Mouse (Mus musculus) hindbrain, embryonic 15.5 days (tissue): ENCODE results near the gene Fsip1. TPM values are rescaled to one million over a fixed set of nuclear protein-coding genes. Genes with fewer than 3 reads are reported as not detected.

Source experiments
- ATAC-seq: fragments of 200-750 bp; cut with Nextera tagmentation; 2 replicates; pipeline ENCODE4 v1.8.0; 2017; ENCODE audit warnings: low read depth, moderate number of reproducible peaks, moderate TSS enrichment; ENCODE audit not compliant: low FRiP score
- H3K27ac ChIP-seq: fragments of 300-500 bp; sonication (generic); replicated peaks from 2 replicates; pipeline ENCODE4 v1.5.1; 2015; ENCODE audit warnings: mild to moderate bottlenecking, inconsistent platforms
- H3K27me3 ChIP-seq: fragments of 300-500 bp; sonication (generic); 2 replicates; pipeline ENCODE4 v1.6.1; 2015; ENCODE audit warnings: control low read depth, inconsistent platforms
- H3K36me3 ChIP-seq: fragments of 300-500 bp; sonication (generic); 2 replicates; pipeline ENCODE4 v1.6.1; 2015; ENCODE audit warnings: control low read depth, inconsistent platforms
- H3K4me1 ChIP-seq: fragments of 300-500 bp; sonication (generic); replicated peaks from 2 replicates; pipeline ENCODE4 v1.6.1; 2015; ENCODE audit warnings: control low read depth, inconsistent platforms
- H3K4me2 ChIP-seq: fragments of 300-500 bp; sonication (generic); 2 replicates; pipeline ENCODE4 v1.6.1; 2015; ENCODE audit warnings: moderate library complexity, mild to moderate bottlenecking, inconsistent platforms
- H3K4me3 ChIP-seq: fragments of 300-500 bp; sonication (generic); 2 replicates; pipeline ENCODE4 v1.5.1; 2015; ENCODE audit warnings: mild to moderate bottlenecking, inconsistent platforms
- H3K9ac ChIP-seq: fragments of 300-500 bp; sonication (generic); 2 replicates; pipeline ENCODE4 v1.6.1; 2015; ENCODE audit warnings: inconsistent platforms
- H3K9me3 ChIP-seq: fragments of 300-500 bp; sonication (generic); 2 replicates; pipeline ENCODE4 v1.6.1; 2016; ENCODE audit warnings: control low read depth, inconsistent platforms
- WGBS: fragments of 180-500 bp; shearing (Covaris S2); methylation state at CpG from one replicate; pipeline ENCODE4 v1.1.7; 2015; 5-methylcytosine and 5-hydroxymethylcytosine counted together
- polyA plus RNA-seq: library from polyadenylated mRNA; unstranded; fragments of >200 nt; fragmentation: Nextera tagmentation; extraction: Ambion mirVana; gene quantifications from 2 replicates; pipeline ENCODE4 v1.2.1, GENCODE M21; 2015

Fsip1 gene
- polyA plus RNA-seq, 1 experiment from 2014 or later = 3.4 TPM

- no peak overlapping the region for H3K9ac ChIP-seq
- no peaks in the 10 kb centered on the region for H3K9me3 ChIP-seq
- H3K27me3 ChIP-seq = no peaks in the 10 kb centered on the region
- H3K36me3 ChIP-seq = no peaks in the 10 kb centered on the region
- H3K4me1 ChIP-seq = no peaks in the 10 kb centered on the region
- no peak overlapping the region for H3K4me3 ChIP-seq
- H3K4me2 ChIP-seq = no peak overlapping the region
- 92% methylated on average over 2 of the region's 2 CpGs for WGBS
- H3K27ac ChIP-seq = no peak overlapping the region
- ATAC-seq = no peak
Observed at GRCm38 (mm10) chr2:118137776-118138175, 119.0 kb downstream of the Fsip1 start.

DNA sequence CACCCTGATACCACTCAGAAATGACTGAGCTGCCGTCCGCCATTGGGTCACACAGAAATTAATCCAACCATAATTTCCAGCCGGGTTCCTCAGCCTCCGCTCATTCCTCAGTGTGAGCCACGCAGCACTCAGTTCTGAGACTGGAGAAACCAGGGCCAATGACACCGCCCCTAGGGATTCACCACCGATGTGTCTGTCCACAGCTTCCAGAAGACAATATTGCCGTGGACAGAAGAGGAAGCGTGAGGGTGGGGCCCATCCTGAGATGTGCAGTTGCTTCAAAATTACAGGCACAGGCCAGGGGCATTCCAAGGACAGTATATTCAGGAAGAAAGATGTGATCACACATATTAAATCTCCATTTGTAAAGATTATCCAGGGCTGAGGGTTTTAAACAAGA lies 119.7 kb downstream of the Fsip1 start:
- H3K36me3 ChIP-seq = no peaks in the 10 kb centered on the region
- no peak overlapping the region for H3K9ac ChIP-seq
- no peak for ATAC-seq
- no peak overlapping the region for H3K4me3 ChIP-seq
- H3K4me1 ChIP-seq = no peaks in the 10 kb centered on the region
- 86% methylated on average over 9 of the region's 9 CpGs for WGBS
- H3K27ac ChIP-seq = no peak overlapping the region
- H3K27me3 ChIP-seq = no peaks in the 10 kb centered on the region
- no peak overlapping the region for H3K4me2 ChIP-seq
- no peaks in the 10 kb centered on the region for H3K9me3 ChIP-seq

DNA sequence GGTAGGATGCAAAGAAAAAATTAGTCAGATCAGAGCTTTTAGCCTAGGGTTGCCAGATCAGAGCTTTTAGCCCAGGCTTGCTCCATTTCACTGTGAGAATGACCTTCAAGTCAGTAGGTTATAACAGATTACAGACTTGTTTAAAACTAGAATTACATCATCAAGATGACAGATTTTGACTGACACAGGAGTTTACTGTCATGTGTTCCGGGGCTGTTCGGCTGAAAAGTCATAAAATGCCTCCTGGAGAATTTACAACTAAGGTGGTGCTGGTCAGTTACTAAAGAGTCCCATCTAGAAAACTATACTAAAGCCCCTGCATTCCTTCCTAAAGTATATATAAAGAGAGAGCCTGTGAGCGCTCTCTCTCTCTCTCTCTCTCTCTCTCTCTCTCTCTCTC lies 128.5 kb downstream of the Fsip1 start:
- ATAC-seq = no peak
- WGBS = 79% methylated on average over 3 of the region's 3 CpGs
- Histone ChIP-seq H3K4me3 (no peak overlapping the region), H3K9ac (no peak overlapping the region), H3K36me3 (no peaks in the 10 kb centered on the region), H3K27ac (no peak overlapping the region), H3K4me1 (no peaks in the 10 kb centered on the region), H3K9me3 (no peaks in the 10 kb centered on the region), H3K27me3 (no peaks in the 10 kb centered on the region), H3K4me2 (no peak overlapping the region)

DNA sequence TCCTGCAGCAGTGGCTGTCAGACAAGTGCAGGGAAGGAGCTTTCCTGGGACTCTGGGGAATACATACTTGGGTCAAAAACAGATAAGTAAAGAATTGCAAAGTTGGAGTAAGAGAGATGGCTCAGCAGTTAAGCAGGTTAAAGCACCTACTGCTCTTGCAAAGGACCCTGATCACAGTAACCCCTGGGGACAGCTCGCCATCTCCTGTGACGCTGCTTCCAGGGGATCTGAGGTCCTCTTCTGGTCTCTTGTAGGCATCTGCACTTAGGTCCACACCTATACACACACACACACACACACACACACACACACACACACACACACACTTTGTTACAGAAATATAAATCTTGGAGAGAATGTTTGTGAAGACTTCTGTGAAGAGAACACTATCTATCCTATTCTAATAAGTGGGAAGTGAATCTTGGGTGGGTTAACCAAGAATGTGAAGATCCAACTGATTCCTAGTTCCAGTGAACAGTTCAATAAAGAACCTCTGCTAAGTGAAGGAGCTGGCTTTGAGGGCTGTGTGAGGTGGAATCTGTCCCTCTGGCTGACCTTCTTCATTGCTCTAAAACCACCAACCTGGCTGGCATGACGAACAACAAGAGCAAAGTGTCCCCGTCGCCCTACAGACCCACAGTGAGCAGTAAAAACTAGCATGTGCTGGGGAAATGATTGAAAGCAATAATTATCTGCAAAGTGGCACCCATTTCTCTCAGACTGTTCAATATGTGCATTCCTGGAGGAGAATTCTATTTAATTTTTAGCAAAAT lies 129.1 kb downstream of the Fsip1 start:
- Histone ChIP-seq H3K9ac (no peak overlapping the region), H3K9me3 (no peaks in the 10 kb centered on the region), H3K27me3 (no peaks in the 10 kb centered on the region), H3K4me1 (no peaks in the 10 kb centered on the region), H3K27ac (no peak overlapping the region), H3K36me3 (no peaks in the 10 kb centered on the region), H3K4me3 (no peak overlapping the region), H3K4me2 (no peak overlapping the region)
- WGBS = 89% methylated on average over 5 of the region's 5 CpGs
- no peak for ATAC-seq

- no peak overlapping the region for H3K4me2 ChIP-seq
- no peak overlapping the region for H3K9ac ChIP-seq
- WGBS = 72% methylated on average over 7 of the region's 7 CpGs
- H3K4me1 ChIP-seq = no peaks in the 10 kb centered on the region
- H3K27me3 ChIP-seq = no peaks in the 10 kb centered on the region
- no peaks in the 10 kb centered on the region for H3K9me3 ChIP-seq
- H3K27ac ChIP-seq = no peak overlapping the region
- no peaks in the 10 kb centered on the region for H3K36me3 ChIP-seq
- H3K4me3 ChIP-seq = no peak overlapping the region
- no peak for ATAC-seq
Observed at GRCm38 (mm10) chr2:118125943-118126470, 130.8 kb downstream of the Fsip1 start.

DNA sequence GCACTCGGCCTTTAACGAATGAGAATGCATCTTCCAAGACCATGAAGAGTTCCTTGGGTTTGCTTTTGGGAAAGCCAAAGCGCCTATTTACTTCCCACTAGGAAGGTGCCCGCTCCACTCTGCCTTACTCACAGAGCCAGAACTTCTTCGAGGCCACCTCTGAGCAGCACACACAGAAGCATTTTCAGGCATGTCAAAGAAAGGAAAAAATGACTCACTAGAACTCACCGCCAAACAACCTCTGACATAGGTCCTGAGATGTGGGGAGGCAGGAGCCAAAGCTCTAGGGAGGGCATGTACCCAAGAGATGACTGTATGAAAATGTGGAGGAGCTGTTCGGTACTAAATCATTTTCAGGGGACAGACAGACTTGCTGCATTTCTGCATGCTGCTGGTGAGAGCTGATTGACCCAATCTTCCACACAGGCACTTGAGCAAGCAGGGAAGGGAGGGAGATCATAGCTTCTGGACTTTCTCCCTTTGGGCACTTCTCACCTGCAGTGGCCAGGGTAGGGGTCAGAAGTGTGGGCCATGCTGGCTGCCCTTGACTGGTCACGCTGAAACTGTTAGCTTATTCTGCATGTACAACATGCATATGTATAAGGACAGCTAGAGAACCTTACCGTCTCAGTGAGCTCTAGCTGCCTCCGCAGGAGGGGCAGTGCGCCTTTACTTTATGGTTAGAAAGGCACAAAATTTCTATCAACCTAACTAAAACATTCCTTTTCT lies 131.4 kb downstream of the Fsip1 start:
- H3K4me1 ChIP-seq = no peaks in the 10 kb centered on the region
- H3K27ac ChIP-seq = no peak overlapping the region
- no peaks in the 10 kb centered on the region for H3K27me3 ChIP-seq
- H3K36me3 ChIP-seq = no peaks in the 10 kb centered on the region
- H3K4me2 ChIP-seq = no peak overlapping the region
- WGBS = 72% methylated on average over 11 of the region's 11 CpGs
- ATAC-seq = no peak
- no peak overlapping the region for H3K9ac ChIP-seq
- H3K9me3 ChIP-seq = no peaks in the 10 kb centered on the region
- no peak overlapping the region for H3K4me3 ChIP-seq

GRCm38 (mm10) chr2:118124437-118124836 lies 132.3 kb downstream of the Fsip1 start:
- 91% methylated on average over 7 of the region's 7 CpGs for WGBS
- Histone ChIP-seq H3K9ac (no peak overlapping the region), H3K4me3 (no peak overlapping the region), H3K27ac (no peak overlapping the region), H3K9me3 (no peaks in the 10 kb centered on the region), H3K36me3 (no peaks in the 10 kb centered on the region), H3K27me3 (no peaks in the 10 kb centered on the region), H3K4me1 (no peaks in the 10 kb centered on the region), H3K4me2 (no peak overlapping the region)
- ATAC-seq = no peak

DNA sequence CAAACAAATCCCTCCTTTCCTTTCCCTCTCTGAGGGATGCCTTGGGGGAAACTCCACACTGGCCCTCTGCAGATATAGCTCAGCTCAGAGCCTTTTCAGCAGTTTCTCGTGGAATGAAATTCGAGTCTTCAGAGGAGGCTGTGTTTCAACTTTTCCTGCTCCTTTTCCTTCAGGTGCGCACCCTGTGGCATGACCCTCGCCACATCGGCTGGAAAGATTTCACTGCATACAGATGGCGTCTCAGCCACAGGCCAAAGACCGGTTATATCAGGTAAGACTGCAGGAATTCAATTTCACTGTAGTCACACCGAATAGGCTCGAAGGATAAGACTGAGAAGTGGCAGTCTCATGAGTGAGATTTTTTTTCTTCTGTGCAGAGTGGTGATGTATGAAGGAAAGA lies 133.0 kb downstream of the Fsip1 start:
- no peak for ATAC-seq
- H3K4me2 ChIP-seq = no peak overlapping the region
- 89% methylated on average over 9 of the region's 9 CpGs for WGBS

DNA sequence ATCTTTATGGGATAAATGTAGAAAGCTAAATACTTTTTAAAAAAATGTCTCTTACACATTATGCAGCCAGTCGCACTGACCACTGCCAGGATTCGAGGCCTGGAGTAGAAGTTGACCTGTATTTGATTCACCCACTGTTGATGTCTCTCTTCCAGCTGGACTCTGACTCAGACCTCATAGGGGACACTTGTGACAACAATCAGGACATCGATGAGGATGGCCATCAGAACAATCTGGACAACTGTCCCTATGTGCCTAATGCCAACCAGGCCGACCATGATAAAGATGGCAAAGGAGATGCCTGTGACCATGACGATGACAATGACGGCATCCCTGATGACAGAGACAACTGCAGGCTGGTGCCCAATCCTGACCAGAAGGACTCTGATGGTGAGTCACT lies 134.5 kb downstream of the Fsip1 start:
- H3K9me3 ChIP-seq = no peaks in the 10 kb centered on the region
- no peaks in the 10 kb centered on the region for H3K4me1 ChIP-seq
- H3K4me3 ChIP-seq = no peak overlapping the region
- H3K36me3 ChIP-seq = no peaks in the 10 kb centered on the region
- H3K27me3 ChIP-seq = no peaks in the 10 kb centered on the region
- ATAC-seq = no peak
- no peak overlapping the region for H3K27ac ChIP-seq
- H3K9ac ChIP-seq = no peak overlapping the region
- 95% methylated on average over 6 of the region's 6 CpGs for WGBS
- no peak overlapping the region for H3K4me2 ChIP-seq

More for the DNA sequence above, 133.0 kb downstream of the Fsip1 start:
- Histone ChIP-seq H3K27ac (no peak overlapping the region), H3K9me3 (no peaks in the 10 kb centered on the region), H3K27me3 (no peaks in the 10 kb centered on the region), H3K4me3 (no peak overlapping the region), H3K9ac (no peak overlapping the region), H3K36me3 (no peaks in the 10 kb centered on the region), H3K4me1 (no peaks in the 10 kb centered on the region)

GRCm38 (mm10) chr2:118120751-118121150 lies 136.0 kb downstream of the Fsip1 start:
- Histone ChIP-seq H3K9ac (no peak overlapping the region), H3K4me2 (no peak overlapping the region), H3K4me3 (no peak overlapping the region), H3K27ac (no peak overlapping the region), H3K27me3 (no peaks in the 10 kb centered on the region), H3K36me3 (no peaks in the 10 kb centered on the region), H3K4me1 (peaks cover 11% of the 10 kb centered on the region), H3K9me3 (no peaks in the 10 kb centered on the region)
- no peak for ATAC-seq
- WGBS = 96% methylated on average over 7 of the region's 7 CpGs

- H3K9me3 ChIP-seq = no peaks in the 10 kb centered on the region
- H3K36me3 ChIP-seq = no peaks in the 10 kb centered on the region
- H3K4me1 ChIP-seq = peaks cover 18% of the 10 kb centered on the region
- 97% methylated on average over 11 of the region's 11 CpGs for WGBS
- no peaks in the 10 kb centered on the region for H3K27me3 ChIP-seq
- no peak overlapping the region for H3K4me3 ChIP-seq
- H3K27ac ChIP-seq = no peak overlapping the region
- H3K9ac ChIP-seq = no peak overlapping the region
- no peak overlapping the region for H3K4me2 ChIP-seq
- no peak for ATAC-seq
Observed at GRCm38 (mm10) chr2:118120095-118120494, 136.7 kb downstream of the Fsip1 start.

GRCm38 (mm10) chr2:118119684-118120083 lies 137.1 kb downstream of the Fsip1 start:
- H3K27ac ChIP-seq = no peak overlapping the region
- H3K9me3 ChIP-seq = no peaks in the 10 kb centered on the region
- no peak for ATAC-seq
- H3K9ac ChIP-seq = no peak overlapping the region
- 95% methylated on average over 12 of the region's 12 CpGs for WGBS
- H3K4me3 ChIP-seq = no peak overlapping the region
- no peaks in the 10 kb centered on the region for H3K36me3 ChIP-seq
- H3K4me1 ChIP-seq = peaks cover 21% of the 10 kb centered on the region
- H3K4me2 ChIP-seq = no peak overlapping the region
- H3K27me3 ChIP-seq = no peaks in the 10 kb centered on the region
